Mouse (Mus musculus) forebrain, embryonic 13.5 days (tissue): ENCODE measurements around the gene Phf7. TPM values are rescaled to one million over a fixed set of nuclear protein-coding genes. Genes with fewer than 3 reads are reported as not detected.

ENCODE experiments used
- ATAC-seq: fragments of 200-750 bp; cut with Nextera tagmentation; 2 replicates; pipeline ENCODE4 v1.8.0; 2017
- H3K27ac ChIP-seq: fragments of 300-500 bp; sonication (generic); 2 replicates; pipeline ENCODE4 v1.5.1; 2015; ENCODE audit warnings: inconsistent platforms, mild to moderate bottlenecking, moderate library complexity
- H3K27me3 ChIP-seq: fragments of 300-500 bp; sonication (generic); 2 replicates; pipeline ENCODE4 v1.6.1; 2015; ENCODE audit warnings: mild to moderate bottlenecking, inconsistent platforms
- H3K36me3 ChIP-seq: fragments of 300-500 bp; sonication (generic); 2 replicates; pipeline ENCODE4 v1.6.1; 2015; ENCODE audit warnings: mild to moderate bottlenecking, inconsistent platforms; ENCODE audit not compliant: poor library complexity, severe bottlenecking
- H3K4me1 ChIP-seq: fragments of 300-500 bp; sonication (generic); 2 replicates; pipeline ENCODE4 v1.6.1; 2015; ENCODE audit warnings: inconsistent platforms
- H3K4me2 ChIP-seq: fragments of 300-500 bp; sonication (generic); 2 replicates; pipeline ENCODE4 v1.6.1; 2015; ENCODE audit warnings: inconsistent platforms, mild to moderate bottlenecking, moderate library complexity
- H3K4me3 ChIP-seq: fragments of 300-500 bp; sonication (generic); 2 replicates; pipeline ENCODE4 v1.5.1; 2015; ENCODE audit warnings: mild to moderate bottlenecking, inconsistent platforms
- H3K9ac ChIP-seq: fragments of 300-500 bp; sonication (generic); 2 replicates; pipeline ENCODE4 v1.6.1; 2015; ENCODE audit warnings: mild to moderate bottlenecking, inconsistent platforms
- H3K9me3 ChIP-seq: fragments of 300-500 bp; sonication (generic); replicated peaks from 2 replicates; pipeline ENCODE4 v1.6.1; 2016; ENCODE audit warnings: inconsistent platforms
- WGBS: fragments of 180-500 bp; shearing (Covaris S2); methylation state at CpG from one replicate; pipeline ENCODE4 v1.1.7; 2015; 5-methylcytosine and 5-hydroxymethylcytosine counted together
- polyA plus RNA-seq: library from polyadenylated mRNA; unstranded; fragments of >200 nt; fragmentation: Nextera tagmentation; extraction: Ambion mirVana; gene quantifications from 2 replicates; pipeline ENCODE4 v1.2.1, GENCODE M21; 2015

The Phf7 gene
- 13.2 and 14.7 TPM in 2 replicates for polyA plus RNA-seq

- Histone ChIP-seq H3K4me3 (peak within 1 kb of the TSS; percentile 62), H3K4me1 (peaks cover 19% of the 10 kb centered on the region), H3K9ac (peak within 1 kb of the TSS; percentile 96), H3K27me3 (no peaks in the 10 kb centered on the region), H3K9me3 (no peaks in the 10 kb centered on the region), H3K36me3 (peaks cover 37% of the 10 kb centered on the region), H3K27ac (peak within 1 kb of the TSS; percentile 86), H3K4me2 (peak within 1 kb of the TSS; percentile 84)
- under 1% methylated on average over 75 of the region's 75 CpGs for WGBS
- peak; percentile 97 for ATAC-seq
These were observed at the start of gene Phf7, which contains the start of gene Bap1 for GRCm38 (mm10) chr14:31251084-31251604. Phf7 (minus strand) TSS chr14:31251317. Bap1 (plus strand) TSS chr14:31251450.

GRCm38 (mm10) chr14:31285728-31286127 is 34.6 kb upstream of the Phf7 start:
- Histone ChIP-seq H3K4me3 (no peak overlapping the region), H3K4me2 (no peak overlapping the region), H3K27ac (no peak overlapping the region), H3K4me1 (no peaks in the 10 kb centered on the region), H3K36me3 (no peaks in the 10 kb centered on the region), H3K27me3 (no peaks in the 10 kb centered on the region), H3K9me3 (no peaks in the 10 kb centered on the region), H3K9ac (no peak overlapping the region)
- no peak for ATAC-seq
- WGBS: 89% methylated on average over 8 of the region's 8 CpGs

GRCm38 (mm10) chr14:31272164-31272563 is 21.0 kb upstream of the Phf7 start:
- Histone ChIP-seq H3K36me3 (no peaks in the 10 kb centered on the region), H3K9ac (no peak overlapping the region), H3K27me3 (no peaks in the 10 kb centered on the region), H3K4me2 (no peak overlapping the region), H3K4me3 (no peak overlapping the region), H3K9me3 (no peaks in the 10 kb centered on the region), H3K4me1 (peaks cover 24% of the 10 kb centered on the region), H3K27ac (no peak overlapping the region)
- WGBS: 25% methylated on average over 7 of the region's 7 CpGs
- peak; percentile 40; the same call in 1 of the 2 replicates for ATAC-seq

GRCm38 (mm10) chr14:31271121-31271520 is 20.0 kb upstream of the Phf7 start:
- 92% methylated on average over 6 of the region's 6 CpGs for WGBS
- Histone ChIP-seq H3K36me3 (no peaks in the 10 kb centered on the region), H3K27me3 (no peaks in the 10 kb centered on the region), H3K4me2 (no peak overlapping the region), H3K9me3 (no peaks in the 10 kb centered on the region), H3K4me1 (peaks cover 24% of the 10 kb centered on the region), H3K4me3 (no peak overlapping the region), H3K9ac (no peak overlapping the region), H3K27ac (no peak overlapping the region)
- no peak for ATAC-seq

- Histone ChIP-seq H3K9me3 (no peaks in the 10 kb centered on the region), H3K4me1 (peaks cover 24% of the 10 kb centered on the region), H3K27ac (peak overlapping the region; percentile 84), H3K4me3 (peak overlapping the region; percentile 25), H3K27me3 (no peaks in the 10 kb centered on the region), H3K4me2 (peak overlapping the region; percentile 53), H3K36me3 (no peaks in the 10 kb centered on the region), H3K9ac (peak overlapping the region; percentile 41; the same call in 1 of the 2 replicates)
- 14% methylated on average over 27 of the region's 28 CpGs for WGBS
- peak; percentile 62 for ATAC-seq
These were observed 18.5 kb upstream of the Phf7 start for GRCm38 (mm10) chr14:31269456-31270100.

- Histone ChIP-seq H3K36me3 (peaks cover 4% of the 10 kb centered on the region; the same call in 1 of the 2 replicates), H3K4me1 (peaks cover 24% of the 10 kb centered on the region), H3K27ac (peak overlapping the region; percentile 84), H3K4me2 (peak overlapping the region; percentile 53), H3K9me3 (no peaks in the 10 kb centered on the region), H3K4me3 (peak overlapping the region; percentile 25), H3K27me3 (no peaks in the 10 kb centered on the region), H3K9ac (peak overlapping the region; percentile 41; the same call in 1 of the 2 replicates)
- WGBS: 31% methylated on average over 9 of the region's 9 CpGs
- ATAC-seq: peak; percentile 75
These were observed 17.3 kb upstream of the Phf7 start for GRCm38 (mm10) chr14:31268301-31269001.

- Histone ChIP-seq H3K9ac (no peak overlapping the region), H3K4me2 (no peak overlapping the region), H3K4me1 (peaks cover 24% of the 10 kb centered on the region), H3K27ac (peak overlapping the region; percentile 32), H3K9me3 (no peaks in the 10 kb centered on the region), H3K27me3 (no peaks in the 10 kb centered on the region), H3K36me3 (peaks cover 11% of the 10 kb centered on the region; the same call in 1 of the 2 replicates), H3K4me3 (no peak overlapping the region)
- ATAC-seq: no peak
- WGBS: 92% methylated on average over 11 of the region's 11 CpGs
These were observed 16.5 kb upstream of the Phf7 start for GRCm38 (mm10) chr14:31267649-31268048.

- 93% methylated on average over 9 of the region's 9 CpGs for WGBS
- Histone ChIP-seq H3K4me3 (no peak overlapping the region), H3K27me3 (no peaks in the 10 kb centered on the region), H3K4me1 (no peaks in the 10 kb centered on the region), H3K9me3 (no peaks in the 10 kb centered on the region), H3K4me2 (no peak overlapping the region), H3K36me3 (peaks cover 76% of the 10 kb centered on the region), H3K27ac (no peak overlapping the region), H3K9ac (no peak overlapping the region)
- ATAC-seq: no peak
These were observed 9.8 kb upstream of the Phf7 start for GRCm38 (mm10) chr14:31260932-31261331.

- no peaks in the 10 kb centered on the region for H3K4me1 ChIP-seq
- no peak overlapping the region for H3K9ac ChIP-seq
- no peak for ATAC-seq
- no peaks in the 10 kb centered on the region for H3K27me3 ChIP-seq
- no peak overlapping the region for H3K4me3 ChIP-seq
- H3K9me3 ChIP-seq: no peaks in the 10 kb centered on the region
- H3K27ac ChIP-seq: no peak overlapping the region
- peaks cover 82% of the 10 kb centered on the region for H3K36me3 ChIP-seq
- no peak overlapping the region for H3K4me2 ChIP-seq
- 97% methylated on average over 4 of the region's 4 CpGs for WGBS
These were observed 9.3 kb upstream of the Phf7 start for GRCm38 (mm10) chr14:31260374-31260773.

- 98% methylated on average over 14 of the region's 14 CpGs for WGBS
- no peaks in the 10 kb centered on the region for H3K9me3 ChIP-seq
- H3K36me3 ChIP-seq: peaks cover 97% of the 10 kb centered on the region
- ATAC-seq: no peak
- no peak overlapping the region for H3K9ac ChIP-seq
- H3K4me3 ChIP-seq: no peak overlapping the region
- no peaks in the 10 kb centered on the region for H3K27me3 ChIP-seq
- H3K27ac ChIP-seq: no peak overlapping the region
- no peaks in the 10 kb centered on the region for H3K4me1 ChIP-seq
- H3K4me2 ChIP-seq: no peak overlapping the region
These were observed 7.4 kb upstream of the Phf7 start for GRCm38 (mm10) chr14:31258476-31259050.

GRCm38 (mm10) chr14:31252091-31252490 is 974 bp upstream of the Phf7 start:
- Histone ChIP-seq H3K4me2 (peak overlapping the region; percentile 84), H3K4me1 (peaks cover 19% of the 10 kb centered on the region), H3K36me3 (peaks cover 46% of the 10 kb centered on the region), H3K4me3 (peak overlapping the region; percentile 62), H3K27ac (no peak overlapping the region), H3K27me3 (no peaks in the 10 kb centered on the region), H3K9me3 (no peaks in the 10 kb centered on the region), H3K9ac (peak overlapping the region; percentile 96)
- no peak for ATAC-seq
- WGBS: 87% methylated on average over 5 of the region's 5 CpGs

- Histone ChIP-seq H3K36me3 (peaks cover 42% of the 10 kb centered on the region), H3K27ac (peak overlapping the region; percentile 40; the same call in 1 of the 2 replicates), H3K9me3 (no peaks in the 10 kb centered on the region), H3K4me2 (peak overlapping the region; percentile 84), H3K27me3 (no peaks in the 10 kb centered on the region), H3K9ac (peak overlapping the region; percentile 96), H3K4me1 (peaks cover 19% of the 10 kb centered on the region), H3K4me3 (peak overlapping the region; percentile 62)
- 3% methylated on average over 18 of the region's 18 CpGs for WGBS
- no peak for ATAC-seq
These were observed 509 bp upstream of the Phf7 start for GRCm38 (mm10) chr14:31251626-31252025.
